Mouse (Mus musculus) neural tube, embryonic 12.5 days (tissue): ENCODE data around the gene Armc12. TPM values are rescaled to one million over a fixed set of nuclear protein-coding genes. Genes with fewer than 3 reads are reported as not detected.

Experiments
- ATAC-seq: fragments of 200-750 bp; cut with Nextera tagmentation; 2 replicates; pipeline ENCODE4 v1.8.0; 2017; ENCODE audit warnings: low read depth, mild to moderate bottlenecking, moderate TSS enrichment, moderate library complexity; ENCODE audit not compliant: low FRiP score
- H3K27ac ChIP-seq: fragments of 300-500 bp; sonication (generic); 2 replicates; pipeline ENCODE4 v1.5.1; 2016
- H3K27me3 ChIP-seq: fragments of 300-500 bp; sonication (generic); replicated peaks from 2 replicates; pipeline ENCODE4 v1.6.1; 2016; ENCODE audit warnings: mild to moderate bottlenecking
- H3K36me3 ChIP-seq: fragments of 300-500 bp; sonication (generic); 2 replicates; pipeline ENCODE4 v1.6.1; 2016; ENCODE audit warnings: mild to moderate bottlenecking
- H3K4me1 ChIP-seq: fragments of 300-500 bp; sonication (generic); 2 replicates; pipeline ENCODE4 v1.6.1; 2016
- H3K4me2 ChIP-seq: fragments of 300-500 bp; sonication (generic); replicated peaks from 2 replicates; pipeline ENCODE4 v1.6.1; 2016; ENCODE audit warnings: mild to moderate bottlenecking
- H3K4me3 ChIP-seq: fragments of 300-500 bp; sonication (generic); 2 replicates; pipeline ENCODE4 v1.5.1; 2016
- H3K9ac ChIP-seq: fragments of 300-500 bp; sonication (generic); 2 replicates; pipeline ENCODE4 v1.6.1; 2016; ENCODE audit warnings: mild to moderate bottlenecking
- H3K9me3 ChIP-seq: fragments of 300-500 bp; sonication (generic); 2 replicates; pipeline ENCODE4 v1.6.1; 2016; ENCODE audit warnings: mild to moderate bottlenecking
- WGBS: fragments of 180-500 bp; shearing (Covaris S2); methylation state at CpG from one replicate; pipeline ENCODE4 v1.1.7; 2016; 5-methylcytosine and 5-hydroxymethylcytosine counted together
- polyA plus RNA-seq: library from polyadenylated mRNA; unstranded; fragments of >200 nt; fragmentation: Nextera tagmentation; extraction: Ambion mirVana; gene quantifications from 2 replicates; pipeline ENCODE4 v1.2.1, GENCODE M21; 2016

Gene Armc12
- polyA plus RNA-seq, 1 experiment from 2014 or later: not detected

DNA sequence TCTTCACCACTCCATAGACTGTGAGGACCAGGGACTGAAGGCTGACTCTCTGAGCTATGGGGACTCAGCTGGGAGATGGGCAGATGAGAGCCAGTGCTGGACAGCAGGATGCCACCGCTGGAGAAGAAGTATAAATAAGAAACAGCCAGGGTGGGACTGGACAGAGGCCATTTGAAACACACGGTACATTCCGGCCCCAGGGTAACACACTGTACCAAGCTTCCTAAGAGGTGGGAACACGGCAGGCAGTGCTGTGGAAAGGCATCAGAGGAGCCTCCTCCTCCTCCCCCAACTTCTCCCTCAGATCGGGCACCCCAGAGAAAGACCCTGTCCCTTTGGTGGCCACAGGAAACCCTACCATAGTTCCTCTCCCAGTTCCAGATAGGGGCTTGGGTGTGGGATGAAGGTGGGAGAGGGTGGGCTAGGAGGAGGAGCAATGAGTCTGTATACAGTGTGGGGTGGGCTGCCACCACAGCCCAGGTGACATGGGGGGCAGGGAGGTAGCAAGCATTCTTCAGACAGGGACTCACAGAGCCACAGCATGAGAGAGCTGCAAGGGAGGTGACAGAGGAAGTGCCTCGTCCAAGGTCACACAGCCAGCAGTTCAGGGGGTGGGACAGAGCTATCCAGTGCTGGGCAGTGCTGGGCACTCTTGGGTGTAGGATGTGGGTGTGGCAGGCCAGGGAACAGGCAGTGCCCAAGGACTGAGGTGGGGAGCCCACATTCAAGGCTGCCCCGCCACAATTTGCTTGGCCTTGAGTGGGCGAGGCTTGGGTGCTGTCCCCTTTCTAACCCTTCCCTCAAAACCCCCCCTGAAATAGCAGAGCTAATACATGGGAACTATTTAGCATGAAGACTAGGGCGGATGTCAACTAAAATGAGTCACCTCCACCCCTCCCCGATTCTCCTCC, 14.9 kb upstream of the Armc12 start:
- H3K27me3 ChIP-seq: peaks cover 20% of the 10 kb centered on the region
- 69% methylated on average over 10 of the region's 10 CpGs for WGBS

DNA sequence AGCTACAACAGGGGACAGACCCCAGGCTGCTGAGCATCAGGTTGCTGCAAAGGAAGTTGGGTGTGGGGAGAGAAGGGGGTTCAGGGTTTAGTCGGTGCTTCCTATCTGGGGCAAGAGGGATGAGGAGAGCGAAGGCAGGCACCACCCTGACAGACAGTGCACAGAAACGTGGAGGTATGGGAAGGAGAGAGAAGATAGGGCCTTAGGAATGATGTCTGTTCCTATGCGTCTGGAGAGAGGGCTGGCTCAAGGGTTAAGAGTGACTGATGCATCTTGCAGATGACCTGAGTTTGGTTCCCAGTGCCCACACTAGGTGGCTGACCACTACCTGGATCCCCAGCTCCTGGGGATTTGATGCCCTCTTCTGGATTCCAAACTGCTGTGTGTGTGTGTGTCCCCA, 13.7 kb upstream of the Armc12 start:
- Histone ChIP-seq H3K27ac (no peak overlapping the region), H3K27me3 (peaks cover 29% of the 10 kb centered on the region), H3K9ac (0 out of 2 replicates have a peak overlapping the region, but pooled peaks have one; percentile 59), H3K36me3 (no peaks in the 10 kb centered on the region), H3K9me3 (no peaks in the 10 kb centered on the region), H3K4me2 (peak overlapping the region; percentile 86), H3K4me3 (no peak overlapping the region), H3K4me1 (peaks cover 30% of the 10 kb centered on the region)
- 72% methylated on average over 4 of the region's 4 CpGs for WGBS
- no peak for ATAC-seq

More for the DNA sequence above, 14.9 kb upstream of the Armc12 start:
- Histone ChIP-seq H3K4me1 (peaks cover 39% of the 10 kb centered on the region), H3K27ac (no peak overlapping the region), H3K9ac (no peak overlapping the region), H3K9me3 (no peaks in the 10 kb centered on the region), H3K4me3 (no peak overlapping the region), H3K36me3 (no peaks in the 10 kb centered on the region), H3K4me2 (no peak overlapping the region)
- no peak for ATAC-seq

DNA sequence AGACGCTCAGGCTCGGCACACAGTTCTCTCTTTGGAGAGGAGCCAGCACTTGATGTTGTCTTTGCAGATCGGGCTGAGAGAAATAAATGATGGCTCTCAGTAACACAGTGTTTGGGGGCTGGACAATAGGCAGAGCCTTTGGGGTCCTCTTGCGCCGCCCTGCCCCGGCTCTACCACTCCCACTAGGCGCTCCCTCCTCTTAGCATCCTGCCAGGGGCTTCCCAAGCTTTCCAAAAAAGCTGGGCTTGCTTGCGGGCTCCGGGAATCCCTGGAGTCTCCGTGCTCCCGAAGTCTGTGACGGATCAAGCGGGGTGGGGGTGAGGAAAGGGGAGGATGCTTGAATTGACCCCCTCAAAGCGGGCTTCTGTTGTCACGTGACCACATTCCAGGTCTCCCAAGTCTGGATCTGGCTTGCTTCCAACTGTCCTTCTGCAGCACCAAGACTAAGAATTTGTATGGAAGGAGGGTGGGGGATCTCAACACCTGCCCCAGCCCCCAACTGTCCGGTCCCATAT, 13.1 kb upstream of the Armc12 start, which contains the start of gene Fkbp5:
TSS of gene Fkbp5 (minus strand) at position 87 of the 515 bp plus-strand sequence.
- ATAC-seq: peak; percentile 38
- H3K9me3 ChIP-seq: no peaks in the 10 kb centered on the region
- peak within 1 kb of the TSS; percentile 43 for H3K4me3 ChIP-seq
- H3K27me3 ChIP-seq: peaks cover 31% of the 10 kb centered on the region
- H3K9ac ChIP-seq: peak within 1 kb of the TSS; percentile 59
- H3K4me1 ChIP-seq: peaks cover 35% of the 10 kb centered on the region
- H3K27ac ChIP-seq: no peak within 1 kb of the TSS
- peak within 1 kb of the TSS; percentile 86 for H3K4me2 ChIP-seq
- WGBS: 3% methylated on average over 16 of the region's 16 CpGs
- H3K36me3 ChIP-seq: no peaks in the 10 kb centered on the region

DNA sequence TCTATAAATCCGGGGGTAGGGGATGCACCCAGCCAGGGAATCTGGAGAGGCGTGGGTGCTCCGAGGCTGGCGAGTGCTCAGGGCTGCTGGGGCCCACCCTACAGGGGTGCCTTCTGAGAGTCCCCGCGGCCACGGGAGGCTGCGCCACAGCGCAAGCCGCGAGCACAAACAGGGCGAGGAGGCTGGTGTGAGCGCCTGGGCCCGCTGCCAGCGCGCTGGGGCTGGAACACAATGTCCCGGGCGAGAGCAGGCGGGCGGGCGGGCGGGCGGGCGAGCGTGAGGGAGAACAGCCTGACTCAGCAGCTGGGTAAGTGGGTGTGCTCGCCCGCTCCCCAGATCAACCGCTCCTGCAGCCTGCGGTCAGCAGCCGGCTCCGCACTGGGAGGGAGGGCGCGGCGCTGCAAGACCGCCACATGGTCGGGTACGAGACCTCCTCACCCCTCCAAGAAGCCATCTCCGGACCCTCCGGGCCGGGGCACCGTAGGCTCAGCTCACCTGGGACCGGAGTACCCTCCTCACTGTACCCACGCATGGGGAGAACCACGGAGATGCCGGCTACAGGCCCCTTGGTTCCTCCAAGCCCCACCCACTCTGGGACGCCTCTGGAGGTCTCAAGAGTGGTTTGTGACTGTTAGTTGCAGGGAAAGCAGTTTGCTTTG, 12.5 kb upstream of the Armc12 start:
- H3K36me3 ChIP-seq: no peaks in the 10 kb centered on the region
- ATAC-seq: peak; percentile 80
- H3K4me2 ChIP-seq: peak overlapping the region; percentile 86
- 1% methylated on average over 45 of the region's 46 CpGs for WGBS
- H3K27ac ChIP-seq: no peak overlapping the region
- peak overlapping the region; percentile 43 for H3K4me3 ChIP-seq
- H3K27me3 ChIP-seq: peaks cover 31% of the 10 kb centered on the region
- peak overlapping the region; percentile 59 for H3K9ac ChIP-seq
- H3K9me3 ChIP-seq: no peaks in the 10 kb centered on the region
- H3K4me1 ChIP-seq: peaks cover 31% of the 10 kb centered on the region

DNA sequence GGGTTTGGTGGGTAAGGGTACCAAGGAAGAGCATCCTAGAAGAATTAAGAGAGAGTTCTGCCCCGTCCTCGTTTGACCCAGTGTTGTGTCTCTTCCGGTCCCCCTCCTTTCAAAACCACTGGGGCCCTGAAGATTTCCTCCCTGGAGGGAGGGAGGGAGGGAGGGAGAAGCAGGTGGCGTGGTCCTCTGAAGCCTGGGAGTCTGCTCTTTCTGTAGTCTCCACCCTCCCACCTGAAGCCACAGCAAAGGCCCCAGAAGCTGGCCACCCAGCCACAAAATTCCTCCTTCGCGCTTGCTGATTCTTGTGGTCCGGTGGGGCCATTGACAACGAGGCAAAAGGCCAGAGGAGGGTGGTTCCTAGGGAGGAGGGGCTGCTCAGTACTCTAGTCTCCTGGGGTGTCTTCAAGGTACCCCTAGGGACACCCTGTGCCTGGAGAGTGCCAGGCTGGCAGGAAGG, 12.0 kb upstream of the Armc12 start:
- peaks cover 33% of the 10 kb centered on the region for H3K27me3 ChIP-seq
- no peaks in the 10 kb centered on the region for H3K36me3 ChIP-seq
- peak overlapping the region; percentile 43; the same call in 1 of the 2 replicates for H3K4me3 ChIP-seq
- H3K27ac ChIP-seq: no peak overlapping the region
- H3K9me3 ChIP-seq: no peaks in the 10 kb centered on the region
- peaks cover 31% of the 10 kb centered on the region for H3K4me1 ChIP-seq
- WGBS: 26% methylated on average over 8 of the region's 8 CpGs
- peak overlapping the region; percentile 59; the same call in 1 of the 2 replicates for H3K9ac ChIP-seq
- no peak for ATAC-seq
- peak overlapping the region; percentile 86 for H3K4me2 ChIP-seq

DNA sequence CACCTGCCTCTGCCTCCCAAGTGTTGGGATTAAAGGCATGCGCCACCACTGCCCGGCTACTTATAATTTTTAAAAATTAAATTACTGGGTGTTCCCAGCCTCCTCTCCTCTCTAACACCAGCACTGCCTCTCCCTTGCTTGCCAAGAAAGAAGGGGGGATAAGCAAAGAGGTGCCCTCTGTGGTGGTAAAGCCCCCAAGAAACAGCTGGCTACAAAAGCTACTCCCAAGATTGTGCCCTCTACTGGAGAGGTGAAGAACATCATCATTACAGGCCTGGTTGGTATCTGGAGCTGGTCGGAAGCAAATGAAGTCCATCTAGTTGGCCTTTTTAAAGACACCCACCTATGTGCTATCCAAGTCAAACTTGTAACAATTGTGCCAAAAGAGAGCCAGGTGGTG, 10.8 kb upstream of the Armc12 start:
- H3K9me3 ChIP-seq: no peaks in the 10 kb centered on the region
- H3K4me1 ChIP-seq: peaks cover 31% of the 10 kb centered on the region
- no peak overlapping the region for H3K4me2 ChIP-seq
- H3K36me3 ChIP-seq: no peaks in the 10 kb centered on the region
- no peak for ATAC-seq
- WGBS: 93% methylated on average over 3 of the region's 3 CpGs
- H3K4me3 ChIP-seq: no peak overlapping the region
- no peak overlapping the region for H3K27ac ChIP-seq
- H3K9ac ChIP-seq: no peak overlapping the region
- peaks cover 44% of the 10 kb centered on the region for H3K27me3 ChIP-seq

DNA sequence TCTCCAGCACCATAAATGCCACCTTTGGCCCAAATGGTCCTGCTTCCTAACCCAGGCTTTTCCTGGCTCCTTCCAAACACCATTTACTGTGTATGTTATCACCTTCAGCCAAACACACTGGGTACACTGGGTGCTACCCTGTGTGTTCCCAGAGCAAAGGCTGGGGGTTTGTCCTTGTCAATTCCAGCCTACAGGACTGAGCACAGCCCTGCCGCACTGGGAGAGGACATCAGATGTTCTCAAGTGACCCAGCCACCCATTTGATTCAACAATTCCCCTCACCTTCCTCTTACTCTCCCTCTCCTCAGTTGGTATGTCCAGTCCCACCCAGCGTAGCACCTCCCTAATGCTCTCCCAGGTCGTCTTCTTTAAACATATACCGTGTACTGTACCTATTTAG, 10.0 kb upstream of the Armc12 start:
- no peak overlapping the region for H3K9ac ChIP-seq
- H3K36me3 ChIP-seq: no peaks in the 10 kb centered on the region
- no peaks in the 10 kb centered on the region for H3K9me3 ChIP-seq
- no peak overlapping the region for H3K4me3 ChIP-seq
- peaks cover 44% of the 10 kb centered on the region for H3K27me3 ChIP-seq
- H3K4me2 ChIP-seq: no peak overlapping the region
- no peak overlapping the region for H3K27ac ChIP-seq
- WGBS: 74% methylated on average over 4 of the region's 4 CpGs
- no peak for ATAC-seq
- peaks cover 29% of the 10 kb centered on the region for H3K4me1 ChIP-seq

DNA sequence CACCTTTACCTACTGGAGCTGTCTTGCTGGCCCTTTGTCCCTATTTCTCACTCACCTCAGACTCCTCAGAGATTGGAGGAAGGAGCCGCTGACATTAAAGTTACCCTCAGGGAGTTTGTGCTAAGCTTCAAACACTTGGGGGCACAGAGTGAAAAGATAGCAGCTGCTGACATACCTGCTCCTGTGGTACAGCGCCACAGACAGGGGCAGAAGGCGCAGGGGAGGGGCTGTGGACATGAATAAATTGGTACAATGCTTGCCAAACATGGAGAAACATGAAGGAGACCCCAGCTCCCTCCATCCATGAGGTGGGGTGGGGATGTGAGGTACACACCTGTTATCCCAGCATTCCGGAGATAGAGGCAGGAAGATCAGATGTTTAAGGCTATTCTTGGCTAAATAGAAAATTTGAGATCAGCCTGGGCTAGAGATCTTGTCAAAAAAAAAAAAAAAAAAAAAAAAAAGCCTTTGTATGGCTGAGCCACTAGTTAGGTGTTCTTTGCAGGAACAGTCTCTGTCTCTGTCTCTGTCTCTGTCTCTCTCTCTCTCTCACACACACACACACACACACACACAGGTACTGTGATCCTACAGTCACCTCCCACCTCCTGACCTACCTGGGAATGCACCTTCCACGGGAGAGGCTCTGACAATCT, 9.4 kb upstream of the Armc12 start:
- Histone ChIP-seq H3K4me3 (no peak overlapping the region), H3K36me3 (no peaks in the 10 kb centered on the region), H3K4me1 (peaks cover 25% of the 10 kb centered on the region), H3K27ac (no peak overlapping the region), H3K4me2 (no peak overlapping the region), H3K9me3 (no peaks in the 10 kb centered on the region), H3K27me3 (peaks cover 39% of the 10 kb centered on the region), H3K9ac (no peak overlapping the region)
- WGBS: 58% methylated on average over 5 of the region's 5 CpGs
- no peak for ATAC-seq

DNA sequence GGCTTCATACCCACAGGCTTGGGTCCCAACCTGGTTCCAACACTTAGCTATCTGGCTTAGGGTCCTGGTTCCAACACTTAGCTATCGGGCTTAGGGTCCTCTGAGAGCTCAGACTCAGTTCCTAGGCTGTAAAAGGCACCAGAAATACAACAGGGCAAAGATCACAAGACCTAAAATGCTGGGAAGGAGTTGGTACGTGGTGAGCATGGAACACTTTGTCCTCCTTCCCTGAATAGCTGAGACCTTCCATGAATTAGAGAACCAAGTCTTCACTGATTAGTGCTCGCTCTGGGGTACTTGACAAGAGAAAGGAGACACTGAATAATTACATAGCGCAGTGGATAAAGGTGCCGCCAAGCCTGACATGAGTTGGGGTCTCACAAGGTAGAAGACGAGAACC, 8.7 kb upstream of the Armc12 start:
- Histone ChIP-seq H3K27me3 (peaks cover 37% of the 10 kb centered on the region), H3K4me2 (peak overlapping the region; percentile 96), H3K27ac (no peak overlapping the region), H3K36me3 (no peaks in the 10 kb centered on the region), H3K4me3 (no peak overlapping the region), H3K9me3 (no peaks in the 10 kb centered on the region), H3K4me1 (peaks cover 25% of the 10 kb centered on the region), H3K9ac (no peak overlapping the region)
- ATAC-seq: no peak
- 30% methylated on average over 6 of the region's 6 CpGs for WGBS

DNA sequence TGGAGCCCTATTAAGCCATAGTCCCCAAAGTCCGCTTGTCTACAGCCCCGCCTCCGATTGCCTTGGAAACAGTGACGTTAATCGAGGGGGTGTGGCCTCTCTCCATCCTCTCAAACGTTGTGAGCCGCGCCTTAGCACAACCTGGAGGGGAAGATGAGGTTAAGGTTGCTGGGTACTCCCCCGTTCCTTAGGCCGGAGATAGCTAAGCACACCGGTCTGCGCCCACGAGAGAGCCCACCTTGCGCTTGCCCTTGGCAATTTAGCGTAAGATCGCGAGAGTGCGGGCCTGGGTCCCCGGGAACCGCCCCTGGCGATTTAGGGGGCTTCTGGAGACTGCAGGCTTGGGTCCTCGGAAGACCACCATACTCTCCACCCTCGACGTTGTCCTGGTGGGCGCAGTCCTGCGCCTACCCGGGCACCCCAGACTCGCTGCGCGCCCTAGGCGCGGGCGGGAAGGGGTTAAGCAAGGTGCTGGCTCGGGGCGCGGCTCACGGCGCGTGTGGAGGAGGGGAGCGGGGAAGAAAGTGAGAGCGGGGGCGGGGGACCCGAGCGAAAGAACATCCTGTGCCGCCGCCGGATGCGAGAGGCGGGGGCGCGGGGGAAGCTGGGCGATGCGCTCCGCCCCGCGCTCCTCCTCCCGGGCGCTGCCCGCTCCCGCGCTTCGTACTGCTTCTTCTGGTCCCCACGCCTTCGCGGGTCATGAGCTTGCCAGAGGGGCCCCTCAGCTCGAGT, 7.8 kb upstream of the Armc12 start:
- WGBS: under 1% methylated on average over 62 of the region's 66 CpGs
- Histone ChIP-seq H3K9me3 (no peaks in the 10 kb centered on the region), H3K27ac (peak overlapping the region; percentile 50; the same call in 1 of the 2 replicates), H3K4me3 (peak overlapping the region; percentile 66), H3K27me3 (peaks cover 37% of the 10 kb centered on the region), H3K9ac (peak overlapping the region; percentile 77), H3K36me3 (no peaks in the 10 kb centered on the region), H3K4me2 (peak overlapping the region; percentile 96), H3K4me1 (peaks cover 17% of the 10 kb centered on the region)
- ATAC-seq: peak; percentile 74

DNA sequence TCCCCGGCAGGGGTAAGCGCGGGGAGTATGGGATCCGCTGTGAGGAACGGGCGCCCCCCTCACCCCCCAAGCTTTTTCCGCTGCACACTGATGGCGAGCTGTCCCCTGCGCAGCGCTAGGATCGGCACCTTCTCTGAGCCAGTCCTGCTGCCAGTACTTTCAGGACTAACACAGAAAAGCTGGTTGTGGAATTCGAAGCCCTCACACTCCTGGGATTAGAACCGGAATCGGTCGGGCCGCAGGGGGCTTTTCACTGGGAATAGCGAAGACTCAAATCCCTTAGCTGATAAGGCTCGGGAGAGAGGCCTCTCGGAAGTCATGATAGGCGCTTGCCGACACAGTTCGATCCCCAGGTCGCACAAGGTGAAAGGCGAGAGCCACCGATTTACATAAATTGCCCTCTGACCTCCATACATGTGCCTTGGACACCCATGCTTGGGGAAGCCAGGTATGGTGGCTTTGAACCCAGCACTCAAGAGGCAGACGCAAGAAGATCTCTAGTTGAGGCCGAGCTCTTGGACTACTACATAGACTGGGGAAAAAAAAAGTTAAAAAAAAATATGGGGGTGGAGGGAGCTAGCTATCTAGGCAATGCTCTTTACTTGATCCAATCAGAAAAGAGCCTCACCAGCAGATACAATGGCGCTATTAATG, 7.1 kb upstream of the Armc12 start:
- no peaks in the 10 kb centered on the region for H3K9me3 ChIP-seq
- peaks cover 35% of the 10 kb centered on the region for H3K27me3 ChIP-seq
- H3K36me3 ChIP-seq: no peaks in the 10 kb centered on the region
- ATAC-seq: 0 out of 2 replicates have a peak, but pooled peaks have one; percentile 18
- H3K4me1 ChIP-seq: peaks cover 11% of the 10 kb centered on the region
- H3K4me2 ChIP-seq: peak overlapping the region; percentile 96
- no peak overlapping the region for H3K27ac ChIP-seq
- H3K4me3 ChIP-seq: peak overlapping the region; percentile 66
- peak overlapping the region; percentile 77; the same call in 1 of the 2 replicates for H3K9ac ChIP-seq
- WGBS: 8% methylated on average over 28 of the region's 28 CpGs
